Mouse (Mus musculus) adrenal gland, postnatal 10 days (tissue): ENCODE data around the gene Grb7. TPM values are rescaled to one million over a fixed set of nuclear protein-coding genes. Genes with fewer than 3 reads are reported as not detected.

ENCODE experiments used
- DNase-seq: peaks from one replicate; pipeline ENCODE4 v3.0.0; 2021; ENCODE audit warnings: mixed read lengths
- total RNA-seq, 2 experiments: library from RNA; stranded (reverse); gene quantifications; 2 replicates each; pipeline ENCODE4 v1.2.3; 2021

Grb7 gene
- total RNA-seq, 2 experiments from 2014 or later: 6.9 to 11.1 TPM

DNA sequence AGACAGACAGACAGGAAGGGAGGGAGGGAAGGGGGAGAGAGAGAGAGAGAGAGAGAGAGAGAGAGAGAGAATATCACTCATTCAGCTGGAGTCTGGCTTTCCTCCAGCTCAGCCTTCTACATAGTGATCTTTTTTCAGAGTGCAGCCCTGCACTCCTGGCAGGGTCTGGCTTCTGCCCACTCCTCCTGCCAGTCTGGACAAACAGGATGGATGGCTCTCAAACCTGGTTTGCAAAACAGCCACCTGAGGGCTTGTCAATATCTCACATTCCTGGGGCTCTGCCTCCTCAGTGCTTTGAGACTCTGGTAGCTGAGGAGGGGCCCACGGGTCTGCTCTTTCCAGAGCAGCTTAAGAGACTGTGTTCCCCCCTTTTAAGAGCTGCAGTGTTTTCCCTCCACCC, 956 bp upstream of the Grb7 start:
- DNase-seq: no peak

DNA sequence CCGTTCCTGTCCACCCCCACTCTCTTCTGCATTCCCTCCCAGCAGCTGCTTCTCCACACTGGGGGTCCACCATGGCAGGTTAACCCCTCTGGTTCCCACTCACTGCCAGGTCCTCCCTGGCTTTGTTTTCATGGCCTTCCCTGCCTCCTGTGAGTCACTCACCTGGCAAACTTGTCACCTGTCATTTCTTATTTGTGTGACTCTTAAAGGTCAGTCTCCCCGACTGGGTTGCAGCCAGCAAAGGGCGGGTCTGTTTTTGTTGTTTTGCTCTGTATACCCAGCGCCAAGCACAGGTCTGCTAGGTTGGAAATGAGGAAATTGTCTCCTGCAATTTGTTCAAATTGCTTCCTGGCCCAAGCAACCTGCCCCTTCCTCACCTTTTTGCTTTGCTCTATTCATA, 515 bp upstream of the Grb7 start:
- no peak for DNase-seq

DNA sequence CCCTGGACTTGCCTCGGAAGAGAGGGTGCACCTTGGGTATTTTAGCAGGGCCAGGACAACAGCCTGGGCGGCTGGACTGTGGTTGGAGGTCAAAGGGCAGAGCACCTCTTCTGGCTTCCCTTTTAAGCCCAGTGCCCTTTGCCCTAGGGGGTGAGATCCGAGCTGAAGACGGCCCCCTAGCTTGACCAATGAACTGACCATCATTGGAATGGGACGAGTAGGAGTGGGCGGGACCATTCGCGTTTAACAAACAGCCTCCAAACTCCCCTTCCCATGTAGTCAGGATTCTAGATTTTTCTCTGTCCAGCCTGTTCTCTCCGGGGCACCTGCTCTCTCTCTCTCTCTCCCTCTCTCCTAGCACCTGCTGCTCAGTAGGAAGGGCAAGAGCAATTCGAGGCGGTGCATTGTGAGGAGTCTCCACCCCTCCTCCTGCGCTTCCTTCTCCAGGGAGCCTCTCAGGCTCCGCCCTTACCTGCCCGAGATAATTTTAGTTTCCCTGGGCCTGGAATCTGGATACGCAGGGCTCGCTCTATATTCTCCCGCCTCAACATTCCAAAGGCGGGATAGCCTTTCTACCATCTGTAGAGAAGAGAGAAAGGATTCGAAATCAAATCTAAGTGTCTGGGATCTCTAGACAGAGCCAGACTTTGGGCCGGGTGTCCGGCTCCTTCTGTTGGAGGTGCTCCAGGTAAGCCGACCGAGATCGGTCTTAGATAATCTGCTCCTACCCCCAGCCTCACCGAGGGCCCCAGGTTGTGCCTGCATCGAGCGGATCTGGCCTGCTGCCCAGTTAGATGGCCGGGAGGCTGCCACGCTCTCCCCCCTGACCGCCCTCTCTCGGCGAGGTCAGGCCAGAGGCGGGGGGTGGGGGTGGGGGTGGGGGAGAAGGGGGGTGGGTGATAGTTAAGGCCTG, 624 bp downstream of the Grb7 start:
- no peak for DNase-seq

DNA sequence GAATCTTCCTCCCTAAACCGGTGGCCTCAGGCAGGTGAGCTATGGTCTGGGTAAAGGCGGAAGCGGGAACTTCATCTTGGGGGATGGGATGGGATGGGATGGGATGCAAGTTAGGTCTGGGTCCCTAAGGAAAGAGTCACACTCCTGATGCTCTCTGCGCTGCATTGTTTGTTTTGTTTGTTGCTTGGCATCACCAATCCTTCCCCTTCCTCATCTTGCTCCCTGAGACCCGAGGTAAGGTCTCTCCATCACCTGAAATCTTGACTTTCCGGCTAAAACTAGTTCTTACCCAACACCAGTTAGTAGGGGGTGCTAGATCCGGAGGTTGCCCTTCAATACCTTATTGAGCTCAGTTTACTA, 1.3 kb downstream of the Grb7 start:
- no peak for DNase-seq

DNA sequence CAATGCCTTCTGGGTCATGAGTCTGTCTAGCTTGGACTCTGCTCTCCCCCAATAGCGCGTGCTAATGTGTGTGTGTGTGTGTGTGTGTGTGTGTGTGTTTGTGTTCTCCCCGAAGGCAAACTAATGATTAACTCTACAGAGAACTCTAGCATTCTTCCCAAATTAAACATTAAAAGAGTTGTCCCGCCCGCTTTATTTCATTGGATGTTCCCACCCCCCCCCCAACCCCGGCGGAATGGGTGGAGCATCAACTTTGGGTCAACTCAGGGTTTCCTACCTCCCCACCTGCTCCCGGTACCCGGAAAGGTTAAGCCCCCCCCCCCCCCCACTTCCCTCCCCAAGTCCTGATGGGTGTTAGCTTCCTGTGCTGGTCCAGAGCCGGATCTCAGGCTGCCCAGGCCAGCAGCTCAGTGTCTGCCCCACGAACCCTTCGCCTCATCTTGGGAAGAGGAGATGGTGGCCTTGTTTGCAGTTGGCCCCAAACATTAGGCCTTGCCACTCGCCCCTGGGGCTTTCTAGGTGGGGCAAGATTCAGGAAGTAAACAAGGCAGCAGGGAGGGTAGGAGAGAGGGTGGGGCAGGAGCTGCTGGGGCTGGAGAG, 2.1 kb downstream of the Grb7 start:
- no peak for DNase-seq

DNA sequence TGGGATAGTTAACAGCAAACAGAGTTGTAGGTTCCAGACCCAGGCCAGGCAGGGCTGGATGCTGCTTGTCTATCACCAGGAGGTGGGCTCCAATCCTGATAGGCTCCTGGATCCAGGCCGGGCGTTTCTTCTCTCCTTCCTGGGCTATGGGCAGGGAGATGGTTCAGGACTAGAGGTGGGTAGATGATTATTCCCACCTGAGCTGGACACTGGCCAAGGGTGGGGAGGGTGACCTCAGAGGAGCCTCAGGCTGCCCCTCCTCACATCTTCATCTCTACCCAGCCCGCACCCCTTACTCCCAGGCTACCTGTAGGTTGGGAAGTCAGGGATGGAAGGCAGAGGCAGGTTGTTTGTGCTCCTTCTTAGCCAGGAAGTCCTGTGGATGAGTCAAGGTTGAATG, 3.2 kb downstream of the Grb7 start:
- no peak for DNase-seq

DNA sequence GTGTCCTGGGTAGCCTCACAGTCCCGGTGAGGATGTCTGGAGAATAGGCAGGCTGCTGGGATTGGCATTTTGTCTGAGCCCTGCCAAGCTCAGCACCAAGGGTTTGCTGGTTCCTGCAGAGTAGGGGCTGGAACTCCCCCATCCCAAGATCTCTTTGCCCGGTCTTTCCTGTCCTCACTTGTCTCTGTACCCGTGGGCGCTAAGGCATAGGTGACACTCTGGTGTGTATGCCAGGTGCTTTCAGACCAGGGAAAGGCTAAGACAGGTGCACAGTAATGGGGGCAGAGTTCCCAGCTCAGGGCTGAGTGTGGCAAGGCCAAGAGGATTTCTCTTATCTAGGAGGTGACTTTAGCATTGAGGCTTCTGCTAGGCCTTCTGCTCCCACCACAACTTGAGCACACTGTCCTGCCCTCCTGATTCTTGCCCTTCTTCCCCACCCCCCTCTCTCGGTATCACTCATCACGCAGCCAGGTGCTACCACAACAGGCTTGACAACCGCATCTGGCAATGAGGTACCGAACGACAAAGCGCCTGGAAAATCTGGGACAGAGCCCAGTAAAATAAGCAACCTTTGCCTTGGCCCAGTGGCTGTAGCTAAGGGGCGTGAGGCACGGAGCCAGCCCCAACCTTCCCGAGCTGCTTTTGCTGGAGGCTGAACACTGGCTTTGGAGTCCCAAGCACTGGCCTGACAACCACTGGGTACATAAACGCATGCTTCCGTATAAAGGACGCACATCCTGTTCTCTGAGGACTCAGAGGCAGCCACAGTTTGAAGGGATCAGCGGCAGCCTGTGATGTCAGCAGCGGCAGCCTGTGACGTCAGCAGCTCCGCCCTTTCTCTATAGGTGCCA, 4.0 kb downstream of the Grb7 start:
- DNase-seq: peak; percentile 36

DNA sequence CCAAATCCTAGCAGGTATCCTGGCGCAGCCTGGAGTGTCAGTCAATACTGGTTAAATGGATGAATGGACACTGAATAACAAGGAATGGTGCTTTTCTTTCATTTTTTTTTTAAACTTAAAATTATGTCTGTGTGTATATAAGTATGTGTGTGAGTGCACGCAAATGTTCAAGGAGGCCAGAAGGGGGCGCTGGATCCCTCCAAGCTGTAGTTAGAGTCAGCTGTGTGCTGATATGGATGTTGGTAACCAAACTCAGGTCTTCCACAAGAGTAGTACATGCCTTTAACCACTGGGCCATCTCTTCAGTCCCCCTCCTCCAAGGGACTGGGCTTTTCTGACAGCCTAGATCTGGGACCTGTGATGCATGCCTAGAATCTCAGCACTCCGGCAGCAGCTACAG, 9.3 kb downstream of the Grb7 start:
- no peak for DNase-seq

DNA sequence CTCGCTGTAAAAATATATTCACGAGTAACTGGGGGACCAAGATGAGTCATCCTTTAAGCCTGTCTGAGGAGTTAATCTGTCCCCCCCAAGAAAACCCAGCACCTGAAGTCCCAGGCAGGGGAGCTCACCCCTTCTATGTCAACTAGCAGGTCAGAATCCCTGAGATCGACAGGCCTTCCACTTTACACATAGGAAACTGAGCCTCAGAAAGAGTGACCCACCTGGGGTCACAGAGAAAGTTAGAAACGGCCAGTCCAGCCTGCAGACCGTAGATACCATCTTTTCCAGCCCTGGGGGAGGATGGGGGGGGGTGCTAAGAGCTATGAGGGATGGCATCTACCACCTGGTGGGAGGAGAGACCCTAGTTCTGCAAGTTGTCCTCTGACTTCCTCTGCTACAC, 10.4 kb downstream of the Grb7 start:
- DNase-seq: no peak

DNA sequence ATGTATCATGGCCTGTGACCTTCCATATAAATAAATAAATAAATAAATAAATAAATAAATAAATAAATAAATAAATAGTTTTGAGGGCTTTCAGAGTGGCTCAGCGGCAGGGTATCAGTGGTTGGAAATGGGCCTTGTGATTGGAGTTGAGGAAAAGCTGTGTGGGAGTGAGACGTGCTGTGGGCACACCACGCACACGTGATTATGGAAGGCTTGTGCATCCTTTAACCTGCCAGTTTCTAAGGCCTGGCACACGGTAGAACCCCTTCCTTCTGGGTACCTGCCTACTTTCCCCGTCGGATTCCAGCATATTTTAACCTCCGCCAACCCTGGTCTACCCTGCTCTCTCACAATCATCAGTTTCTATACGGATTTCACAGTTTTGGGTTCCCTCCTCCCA, 10.8 kb downstream of the Grb7 start:
- no peak for DNase-seq

DNA sequence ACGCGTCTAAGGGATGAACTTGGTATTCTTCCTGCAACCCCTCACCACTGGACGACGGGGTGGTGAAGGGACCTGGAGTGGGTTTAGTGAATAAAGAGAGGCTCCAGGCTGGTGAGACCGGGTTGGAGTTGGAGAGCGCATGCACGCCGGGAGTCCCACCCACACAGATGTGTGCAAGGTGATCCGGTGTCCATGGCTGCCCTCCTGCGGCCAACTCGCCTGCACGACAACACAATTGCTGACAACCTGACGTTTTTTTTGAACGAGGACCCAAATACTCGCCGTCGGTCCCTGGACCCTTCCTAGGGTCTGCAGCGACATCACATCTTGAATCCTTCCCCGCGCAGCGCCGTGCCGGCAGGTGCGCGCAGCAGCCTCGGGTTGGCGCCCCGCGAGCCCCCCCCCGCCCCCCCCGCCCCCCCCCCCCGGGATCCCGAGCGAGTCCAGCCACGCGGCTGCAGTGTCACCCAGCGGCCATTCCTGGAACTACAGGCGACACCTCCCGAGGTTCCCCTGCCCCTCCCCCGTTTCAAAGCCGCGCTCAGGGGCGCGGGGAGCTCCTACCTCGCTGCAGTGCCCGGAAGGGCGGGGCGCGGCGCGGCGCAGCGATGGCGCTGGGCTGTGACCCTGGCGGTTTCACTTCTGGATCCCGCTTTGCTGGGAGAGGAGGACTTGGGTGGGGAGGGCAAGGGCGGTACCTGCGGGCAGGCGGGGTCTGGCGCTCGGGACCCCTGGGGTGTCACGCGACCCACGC, 11.3 kb downstream of the Grb7 start:
- peak; percentile 93 for DNase-seq

DNA sequence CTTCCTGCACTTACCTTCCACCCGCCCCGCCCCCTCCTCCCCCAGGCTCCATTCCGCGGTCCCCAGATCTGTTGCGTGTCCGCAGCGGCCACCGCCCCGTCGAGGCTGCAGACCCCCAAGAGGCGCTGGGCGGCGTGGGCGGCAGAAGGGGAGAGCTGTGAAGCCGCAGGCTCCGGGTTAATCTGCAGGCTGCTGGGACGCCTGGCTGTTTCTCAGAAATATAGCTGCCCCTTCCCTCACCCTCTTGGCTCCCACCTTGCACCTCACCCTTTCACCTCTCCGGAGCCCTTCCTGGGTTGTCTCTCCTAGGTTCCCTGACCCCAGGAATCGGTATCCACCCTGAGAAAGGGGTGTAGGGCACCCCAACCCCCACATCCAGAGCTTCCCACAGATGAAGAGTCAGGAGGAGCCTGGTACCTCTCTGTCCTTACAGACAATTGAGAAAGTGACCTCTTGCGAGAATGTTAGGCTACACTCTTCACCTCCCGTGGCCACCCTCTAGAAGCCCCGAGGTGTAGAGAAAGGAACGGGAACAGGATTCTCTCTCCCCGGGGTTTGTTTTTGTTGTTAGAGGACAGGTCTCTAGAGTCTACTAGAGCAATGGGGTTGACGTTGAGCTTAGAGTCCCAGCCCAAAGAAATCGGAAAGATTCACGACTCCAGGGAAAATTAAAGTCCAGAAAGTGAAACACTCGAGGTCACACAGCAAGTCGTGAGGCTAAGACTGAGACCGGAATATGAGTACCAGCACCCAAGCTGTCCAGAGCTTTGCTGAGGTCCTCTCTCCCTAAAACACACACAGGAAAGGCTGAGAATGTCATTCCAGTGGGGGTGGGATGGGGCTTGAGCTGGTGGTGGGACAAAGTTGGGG, 12.2 kb downstream of the Grb7 start:
- no peak for DNase-seq

DNA sequence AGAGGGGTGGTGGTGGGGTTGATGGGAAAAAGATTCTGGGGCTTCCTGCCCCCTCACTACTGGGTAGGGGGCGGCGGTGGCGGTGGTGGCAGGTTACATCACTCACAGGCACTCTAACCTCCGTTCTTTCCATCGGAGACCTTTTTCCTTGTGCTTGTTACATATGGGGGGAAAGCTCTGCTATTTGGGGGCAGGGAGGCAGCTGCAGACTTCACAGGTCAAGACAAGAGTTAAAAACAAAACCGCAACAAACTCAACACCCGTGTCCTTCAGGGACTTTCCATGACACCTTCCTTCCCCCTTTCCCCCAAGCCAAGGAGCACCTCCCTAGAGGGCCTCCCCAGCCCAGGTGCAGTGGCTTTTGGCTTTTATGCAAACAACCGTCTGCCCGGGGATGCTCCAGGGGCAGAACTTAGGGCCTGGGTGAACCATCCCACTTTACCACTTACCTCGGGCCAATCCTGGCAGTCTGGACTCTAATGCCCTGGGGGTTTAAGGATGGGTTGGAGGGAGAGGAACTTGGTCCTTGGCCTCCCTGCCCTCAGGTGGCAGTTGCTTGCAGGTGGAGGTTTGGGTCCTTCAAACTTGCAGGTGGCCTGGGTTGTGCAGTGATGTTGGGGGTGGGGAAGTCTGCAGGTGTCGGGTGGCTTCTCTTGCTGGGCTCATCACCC, 13.0 kb downstream of the Grb7 start:
- DNase-seq: no peak

DNA sequence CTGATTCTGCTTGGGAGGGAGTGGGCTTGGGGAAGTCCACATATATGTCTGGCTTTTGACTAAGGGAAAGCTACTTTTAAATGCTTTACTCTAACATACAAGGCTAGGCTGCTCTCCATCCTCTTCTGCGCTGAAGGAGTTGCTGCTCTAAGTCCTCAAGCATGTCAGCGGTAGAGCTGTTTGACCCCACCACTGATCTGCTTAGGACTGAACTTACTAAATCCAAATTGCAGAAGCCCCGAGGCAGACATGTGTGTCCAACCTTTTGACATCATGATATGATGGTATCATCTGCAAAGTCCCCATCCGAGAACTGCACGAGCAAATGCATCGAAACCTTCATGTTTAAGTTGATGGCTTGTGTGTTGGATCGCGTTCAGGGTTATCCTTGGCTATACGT, 13.7 kb downstream of the Grb7 start:
- DNase-seq: no peak

DNA sequence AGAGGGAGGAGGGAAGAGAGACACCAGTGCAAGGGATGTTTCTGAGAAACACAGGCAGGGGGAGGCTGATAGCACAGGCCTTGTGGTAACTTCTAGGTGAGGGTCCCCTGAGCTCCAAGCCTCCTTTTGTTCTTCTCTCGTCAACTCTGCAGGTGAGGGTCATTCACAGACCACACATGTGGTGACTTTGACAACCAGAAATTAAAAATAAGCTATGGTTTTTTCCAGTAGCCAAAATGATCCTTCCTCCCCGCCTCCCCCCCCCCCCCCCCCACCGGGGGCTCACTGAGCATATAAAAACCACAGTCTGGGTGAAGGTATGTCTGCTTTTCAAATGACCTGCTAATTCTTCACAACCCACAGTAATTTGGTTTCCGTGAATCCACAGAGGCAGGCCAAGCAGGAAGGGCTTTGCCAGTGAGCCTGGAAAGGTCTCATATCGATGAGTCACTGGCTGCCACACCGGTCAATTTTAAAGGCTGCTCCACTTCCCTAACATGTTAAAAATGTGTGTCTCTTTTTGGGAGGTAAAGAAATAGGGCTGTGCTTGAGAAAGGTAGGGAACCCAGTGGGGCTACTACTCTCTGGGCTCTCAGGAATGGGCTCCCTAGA, 15.0 kb downstream of the Grb7 start:
- no peak for DNase-seq

DNA sequence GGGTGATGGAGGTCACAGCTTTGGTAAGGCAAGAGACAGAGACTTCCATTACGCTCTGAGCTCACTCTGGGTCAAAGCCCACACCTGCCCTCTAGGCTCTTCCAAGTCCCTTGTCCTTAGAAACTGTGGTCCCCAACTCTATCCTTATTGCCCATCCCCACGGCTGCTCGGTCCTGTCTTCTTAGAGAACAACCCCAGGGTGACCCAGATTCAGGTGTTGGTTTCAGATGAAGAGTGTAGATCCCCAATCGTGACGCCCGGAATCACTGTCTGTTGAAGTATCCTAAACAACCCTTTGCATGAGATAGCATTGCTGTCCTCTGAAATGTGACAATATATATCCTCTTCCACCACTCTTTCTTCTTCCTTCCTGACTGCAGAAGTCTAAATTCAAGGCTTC, 16.1 kb downstream of the Grb7 start:
- no peak for DNase-seq

DNA sequence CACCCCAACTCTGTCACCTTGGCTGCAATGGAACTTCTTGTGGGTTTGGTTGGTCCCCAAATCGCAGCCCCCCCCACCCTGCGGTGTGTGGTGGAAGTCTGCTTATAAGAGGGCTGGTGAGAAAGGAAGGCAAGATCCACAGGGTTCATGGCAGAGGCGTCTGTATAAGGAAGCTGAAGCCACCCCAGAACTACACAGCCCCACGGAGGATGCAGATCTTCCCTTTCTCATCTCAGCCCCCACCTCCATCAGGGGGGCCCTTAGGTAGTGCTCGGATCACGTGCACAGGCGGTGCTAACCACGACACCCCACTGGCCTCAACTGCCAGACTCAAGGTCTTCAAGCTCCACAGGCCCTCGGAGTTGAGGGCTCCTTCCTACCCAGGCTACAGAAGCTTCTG, 17.7 kb downstream of the Grb7 start:
- DNase-seq: no peak

DNA sequence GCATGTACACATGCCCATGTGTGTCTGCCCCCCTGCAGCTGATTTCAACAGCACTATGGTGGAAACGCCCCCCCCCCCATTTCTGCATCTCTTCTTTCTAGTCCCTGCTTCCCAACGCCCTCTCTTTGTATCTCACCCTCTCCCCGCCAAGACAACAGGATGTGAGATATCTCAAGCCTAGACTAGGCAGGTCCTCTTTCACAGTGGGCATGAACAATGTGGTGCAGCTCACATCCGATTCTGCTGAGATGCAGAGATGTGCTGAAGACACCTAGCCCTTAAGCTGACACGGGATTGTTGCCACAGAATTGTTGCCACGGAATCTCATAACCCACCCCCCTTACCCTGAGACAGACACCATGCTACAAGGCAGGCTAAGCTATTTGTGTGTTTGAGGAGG, 18.3 kb downstream of the Grb7 start:
- no peak for DNase-seq

DNA sequence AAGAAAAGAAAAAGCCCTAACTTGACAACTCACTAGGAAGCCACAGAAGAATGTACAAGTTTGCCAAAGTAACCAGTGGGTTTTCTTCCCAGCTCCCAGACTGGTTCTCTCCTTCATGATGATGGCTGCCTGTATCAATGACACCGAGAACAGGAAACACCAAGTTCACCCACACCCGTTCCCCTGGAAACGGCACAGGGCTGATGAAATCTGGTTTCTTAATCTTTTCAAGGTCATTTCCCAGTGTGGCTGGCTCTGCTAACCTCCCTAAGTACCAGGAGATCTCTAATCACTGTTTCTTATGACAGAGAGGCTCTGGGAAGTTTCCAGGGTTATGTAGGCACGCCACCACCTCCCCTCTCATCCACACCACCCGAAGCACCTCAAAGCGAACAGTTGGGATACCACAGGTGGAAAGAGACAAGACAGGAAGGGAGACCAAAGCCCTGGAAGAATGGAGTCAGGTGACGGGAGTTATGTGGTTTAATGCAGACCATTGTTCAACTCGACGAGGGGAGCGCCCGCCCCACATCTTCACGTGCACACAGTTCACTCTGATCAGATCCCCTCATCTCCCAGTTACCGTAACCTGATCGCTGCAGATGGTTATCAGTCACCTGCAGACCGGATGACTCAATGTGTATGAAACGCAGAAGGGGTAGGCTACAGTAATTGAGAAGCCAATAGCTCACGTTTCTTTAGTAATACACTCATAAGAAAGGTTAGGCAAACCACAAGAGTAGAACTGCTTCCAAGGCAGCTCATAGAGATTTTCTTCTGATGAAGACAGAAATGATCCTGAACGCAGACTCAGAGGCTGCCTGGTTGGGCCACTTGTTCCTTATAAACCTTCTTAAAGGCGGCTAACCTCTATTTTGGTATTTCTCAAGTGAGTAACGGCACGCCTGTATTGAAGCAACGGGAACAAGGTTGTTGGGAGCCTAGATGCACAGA, 23.8 kb downstream of the Grb7 start:
- DNase-seq: peak; percentile 44
